Mouse (Mus musculus) spleen, embryonic (tissue): ENCODE measurements at regions not wholly inside any gene's neighbourhood (a gene's known extent, or its start where the extent isn't known, plus 50 kb on each side); places are given as distances from the start of the nearest gene placed in this dataset.
"Not testable (repeated sequence)": the region's sequence is repeated elsewhere in the genome, so short reads cannot be mapped to it uniquely, and the experiment has no call there.

Experiments
- CTCF ChIA-PET: fragments of 350-600 bp; sonication (Branson Sonifier 250); formaldehyde crosslinking; loops from one replicate; lab custom pipeline; 2022; lab: Charles Lee

- CTCF ChIA-PET, result no interaction called here
Observed at GRCm38 (mm10) chr14:94363992-94364391, 473.5 kb upstream of the Pcdh9 start.

GRCm38 (mm10) chr14:94362838-94363237 lies 472.4 kb upstream of the Pcdh9 start:
- CTCF ChIA-PET, result no interaction called here

- CTCF ChIA-PET, result no interaction called here
Observed at GRCm38 (mm10) chr14:94340555-94340954, 450.1 kb upstream of the Pcdh9 start.

- CTCF ChIA-PET, result interaction anchor here (0.6 kb wide), 1 partner anchor 173 kb away, joined by 7 read pairs; no protein-coding TSS in a partner anchor
Observed at GRCm38 (mm10) chr14:94309317-94309716, 418.8 kb upstream of the Pcdh9 start.

GRCm38 (mm10) chr14:94305615-94306014 lies 415.1 kb upstream of the Pcdh9 start:
- CTCF ChIA-PET, result not testable (repeated sequence)

GRCm38 (mm10) chr14:94294318-94294717 lies 403.8 kb upstream of the Pcdh9 start:
- CTCF ChIA-PET, result no interaction called here
